Mouse (Mus musculus) gastrocnemius, postnatal 10 days (tissue): ENCODE measurements around the gene Crlf3. TPM values are rescaled to one million over a fixed set of nuclear protein-coding genes. Genes with fewer than 3 reads are reported as not detected.

Experiments used
- DNase-seq: peaks from one replicate; pipeline ENCODE4 v3.0.0; 2021; ENCODE audit warnings: mixed read lengths
- long read RNA-seq, 2 experiments: library from polyadenylated mRNA; stranded (forward); transcript quantifications; one replicate each; pipeline ENCODE4 v2.0.0; 2021
- total RNA-seq, 2 experiments: library from RNA; stranded (reverse); gene quantifications; 2 replicates each; pipeline ENCODE4 v1.2.3; 2021

Gene Crlf3
- total RNA-seq = 10 to 100 TPM; 11.6 to 14.9 TPM
- long read RNA-seq, experiment 1, transcript Crlf3-201 (8 exons, 2,396 nt) = major isoform, 11 of 18 reads
- long read RNA-seq, experiment 1, partial matches to known transcripts = 0 of 18 reads
- long read RNA-seq, experiment 1, other reads (novel, unspliced or antisense) = 4 of 18 reads
- long read RNA-seq, experiment 2, transcript Crlf3-201 (8 exons, 2,396 nt) = major isoform, 11 of 16 reads
- long read RNA-seq, experiment 2, partial matches to known transcripts = 0 of 16 reads
- long read RNA-seq, experiment 2, other reads (novel, unspliced or antisense) = 3 of 16 reads

GRCm38 (mm10) chr11:80080826-80081728 lies at the start of gene Crlf3:
Crlf3 (minus strand) TSS chr11:80080991.
- peak; percentile 97 for DNase-seq

DNA sequence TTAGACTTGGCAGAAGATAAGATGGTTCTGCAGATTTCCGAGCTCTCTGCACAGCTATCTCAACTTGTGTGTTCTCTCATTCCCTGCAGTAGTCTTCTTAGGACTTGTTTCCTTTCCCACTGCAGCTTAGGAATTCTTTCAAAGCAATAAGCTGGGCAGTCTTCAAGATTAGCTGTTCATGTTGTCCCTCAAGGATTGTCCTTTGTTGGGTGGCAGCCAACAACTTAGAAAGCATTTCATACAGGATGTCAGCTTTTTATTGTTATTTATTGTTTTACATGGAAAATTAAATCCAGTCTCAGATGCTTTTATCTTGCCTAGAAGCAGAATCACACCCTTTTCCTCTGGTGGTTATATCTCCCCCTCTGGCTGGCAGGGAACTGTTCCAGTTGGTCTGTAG lies 35.6 kb upstream of the Crlf3 start:
- DNase-seq = no peak

- DNase-seq = no peak
Observed at GRCm38 (mm10) chr11:80104407-80104806, 23.6 kb upstream of the Crlf3 start.

GRCm38 (mm10) chr11:80101298-80101697 lies 20.5 kb upstream of the Crlf3 start:
- no peak for DNase-seq

DNA sequence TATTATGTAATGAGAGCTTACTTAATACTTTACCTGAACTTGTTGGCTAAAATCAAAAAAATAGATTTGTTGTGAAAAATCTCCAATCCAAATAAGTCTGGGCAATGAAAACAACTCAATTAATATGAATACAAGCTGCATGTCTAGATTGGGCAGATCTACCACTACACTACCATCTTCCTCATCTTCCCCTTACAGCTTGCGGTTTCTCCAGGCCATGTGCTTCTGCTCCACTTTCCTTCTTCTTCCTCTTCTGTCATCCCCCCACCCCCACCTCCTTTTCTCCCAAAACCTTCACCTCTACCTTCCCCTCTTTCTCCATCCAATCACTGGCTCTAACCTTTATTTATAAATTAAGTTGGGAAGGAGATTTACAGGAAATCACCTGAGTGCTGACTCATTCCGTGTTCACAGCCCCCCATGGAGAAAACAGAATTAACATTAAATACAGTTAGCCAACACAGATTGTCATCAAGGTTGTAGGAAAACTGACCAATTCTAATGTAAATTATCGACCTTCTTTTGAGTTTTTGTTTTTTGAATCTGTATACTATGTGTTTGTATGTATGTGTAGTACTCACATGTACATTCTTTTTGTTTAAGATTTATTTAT lies 17.8 kb upstream of the Crlf3 start:
- no peak for DNase-seq

DNA sequence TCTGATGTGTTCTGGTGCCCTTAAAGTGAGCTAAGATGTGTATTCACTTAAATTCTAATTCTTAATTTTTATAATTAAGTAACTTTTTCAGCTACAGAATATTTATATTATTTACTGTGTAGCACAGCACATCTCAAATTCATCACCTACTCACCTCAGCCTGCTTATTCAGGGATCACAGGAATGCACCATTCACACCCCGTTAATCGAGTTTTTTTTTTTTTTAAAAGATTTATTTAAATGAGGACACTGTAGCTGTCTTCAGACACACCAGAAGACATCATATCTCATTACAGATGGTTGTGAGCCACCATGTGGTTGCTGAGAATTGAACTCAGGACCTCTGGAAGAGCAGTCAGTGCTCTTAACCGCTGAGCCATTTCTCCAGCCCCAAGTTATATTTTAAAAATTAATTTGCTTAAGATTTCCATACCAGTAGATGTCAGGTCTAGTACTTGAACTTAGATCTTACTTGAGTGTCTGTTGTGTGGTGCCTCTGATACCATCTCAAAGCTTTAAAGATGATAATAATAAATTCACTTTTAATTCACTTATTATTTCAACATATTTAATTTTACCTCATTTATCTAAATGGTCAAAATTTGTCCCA lies 9.9 kb upstream of the Crlf3 start:
- DNase-seq = no peak

DNA sequence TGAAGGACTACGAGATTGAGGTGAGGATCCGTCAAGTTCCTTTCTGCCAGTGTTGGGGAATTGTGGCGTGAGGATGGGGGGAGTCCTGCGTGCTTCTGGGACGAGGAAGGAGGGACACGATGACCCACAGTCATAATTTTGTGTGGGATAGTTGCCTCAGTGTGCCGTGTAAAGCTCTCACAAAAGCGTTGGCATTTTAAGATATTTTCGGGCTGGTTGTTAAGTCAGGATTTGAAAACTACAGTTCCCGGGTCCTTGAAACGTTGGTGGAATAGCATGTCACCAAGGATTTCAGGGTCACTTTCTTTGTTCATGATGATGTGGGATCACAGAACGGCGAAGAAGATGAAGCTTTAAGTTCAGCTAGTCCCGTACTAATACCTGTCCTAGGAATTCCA lies 9.0 kb upstream of the Crlf3 start:
- DNase-seq = no peak

GRCm38 (mm10) chr11:80088917-80089816 lies 8.4 kb upstream of the Crlf3 start, which contains the start of gene Atad5:
Atad5 (plus strand) TSS chr11:80089400.
- DNase-seq = peak; percentile 95

DNA sequence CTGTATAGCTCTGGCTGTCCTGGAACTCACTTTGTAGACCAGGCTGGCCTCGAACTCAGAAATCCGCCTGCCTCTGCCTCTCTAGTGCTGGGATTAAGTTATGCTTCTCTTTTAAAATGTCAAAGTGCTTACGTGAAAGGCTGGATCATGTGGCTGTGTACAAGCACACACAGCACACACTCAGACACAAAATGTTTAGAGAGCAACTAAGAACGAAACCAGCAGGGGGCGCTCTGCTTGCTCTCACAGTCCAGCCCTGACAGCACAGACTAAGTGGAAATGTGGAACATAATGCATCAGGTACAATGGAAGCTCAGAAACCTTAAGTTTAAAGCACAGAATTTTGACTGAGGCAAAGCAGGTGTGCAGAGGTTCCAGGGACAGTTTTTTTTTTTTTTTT lies 6.1 kb upstream of the Crlf3 start:
- DNase-seq = peak; percentile 88

GRCm38 (mm10) chr11:80085356-80086055 lies 4.7 kb upstream of the Crlf3 start:
- no peak for DNase-seq

DNA sequence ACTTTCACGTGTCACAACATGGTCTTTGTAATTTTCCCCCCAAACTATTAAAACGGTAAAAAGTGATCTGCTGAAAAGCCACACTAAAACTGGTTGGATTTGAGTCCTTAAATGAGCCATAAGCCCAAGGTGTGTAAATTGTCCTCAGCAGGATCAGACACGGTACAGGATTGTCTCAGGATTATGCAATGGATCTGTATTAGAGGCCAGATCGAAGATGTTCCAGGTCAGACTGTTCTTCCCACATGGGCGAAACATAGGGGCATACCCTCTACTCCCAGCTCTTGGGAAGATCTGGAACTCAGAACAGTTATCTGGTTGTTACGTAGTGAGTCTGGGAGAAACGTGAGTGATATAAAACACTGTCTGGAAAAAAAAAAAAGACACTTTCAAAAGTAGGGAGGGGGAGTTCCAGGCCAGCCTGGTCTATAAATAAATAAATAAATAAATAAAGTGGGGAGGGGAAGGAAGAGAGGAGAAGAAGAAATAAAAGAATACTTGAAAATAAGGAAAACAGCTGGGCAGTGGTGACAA lies 1.1 kb upstream of the Crlf3 start:
- DNase-seq = no peak

GRCm38 (mm10) chr11:80080381-80080825 lies 388 bp downstream of the Crlf3 start:
- peak; percentile 42 for DNase-seq

DNA sequence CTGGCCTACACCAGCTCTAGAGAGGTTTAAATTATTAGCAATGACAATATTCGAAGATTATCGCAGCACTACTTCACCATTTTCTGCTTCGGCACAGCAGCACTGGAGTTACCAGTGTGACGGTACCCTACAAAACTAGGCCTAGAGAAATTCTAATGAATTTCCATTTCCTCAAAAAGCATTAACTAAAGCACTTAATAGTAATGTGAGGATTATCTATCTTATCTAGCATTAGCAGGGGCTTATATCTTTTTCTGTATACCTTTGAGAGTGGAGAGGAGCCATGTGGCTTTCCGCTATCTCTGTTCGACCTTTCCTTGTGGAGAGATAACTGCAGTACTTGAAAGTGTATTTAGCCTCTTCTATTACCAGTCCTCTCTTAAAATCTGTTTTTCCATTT lies 1.0 kb downstream of the Crlf3 start:
- DNase-seq = no peak

GRCm38 (mm10) chr11:80078831-80079230 lies 2.0 kb downstream of the Crlf3 start:
- DNase-seq = no peak

- no peak for DNase-seq
Observed at GRCm38 (mm10) chr11:80077784-80078545, 2.8 kb downstream of the Crlf3 start.

GRCm38 (mm10) chr11:80075608-80076277 lies 5.0 kb downstream of the Crlf3 start:
- DNase-seq = no peak

GRCm38 (mm10) chr11:80072365-80072764 lies 8.4 kb downstream of the Crlf3 start:
- no peak for DNase-seq

DNA sequence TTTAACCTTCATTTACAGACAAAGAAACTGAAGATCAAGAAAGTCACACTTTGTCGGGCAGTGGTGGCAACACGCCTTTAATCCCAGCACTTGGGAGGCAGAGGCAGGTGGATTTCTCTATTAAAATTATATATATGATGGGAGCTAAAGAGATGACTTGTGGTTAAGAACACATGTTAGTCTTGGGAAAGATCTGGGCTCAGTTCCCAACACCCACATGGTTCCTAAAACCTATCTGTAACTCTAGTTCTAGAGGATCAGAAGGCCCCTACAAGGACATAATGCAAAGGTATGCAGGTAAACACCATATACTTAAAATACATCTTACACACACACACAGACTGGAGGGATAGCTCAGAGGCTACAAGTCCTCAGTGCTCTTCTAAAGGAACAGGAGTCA lies 9.8 kb downstream of the Crlf3 start:
- no peak for DNase-seq

- DNase-seq = no peak
Observed at GRCm38 (mm10) chr11:80069815-80070214, 11.0 kb downstream of the Crlf3 start.
